Comparison of ENCODE assay signal across 8 mouse cellular contexts in genomic region chr12:108179246-108179320, GRCm38 (mm10). TPM values are rescaled to one million over a fixed set of nuclear protein-coding genes. Genes with fewer than 3 reads are reported as not detected.
DNase-seq lines count a peak whose midpoint lies in the region; ATAC-seq and TF ChIP-seq lines count a peak whose summit lies in the region.

Setd3 (minus strand) TSS chr12:108179314.

- peaks cover 21% of the 10 kb centered on the region for H3K36me3 ChIP-seq in midbrain, embryonic 14.5 days (ENCODE audit: control insufficient read depth, insufficient read depth, low read length)

- TF ChIP-seq POLR2A in brain, embryonic 14.5 days (IDR thresholded peaks at IDR 0.05; ENCODE audit: borderline replicate concordance, extremely low read depth, insufficient read depth, insufficient read length, poor library complexity, severe bottlenecking) = no peak; the same call in 1 of the 2 replicates

- peaks cover 14% of the 10 kb centered on the region for H3K4me1 ChIP-seq in midbrain, embryonic 14.5 days (ENCODE audit: control insufficient read depth, insufficient read depth, low read length)

- peak within 1 kb of the TSS; percentile 93 for H3K4me2 ChIP-seq in midbrain, embryonic 14.5 days (ENCODE audit: low read length)

- peak within 1 kb of the TSS; percentile 92 for H3K9ac ChIP-seq in midbrain, embryonic 14.5 days (replicated peaks; ENCODE audit: low read length)

- no peak for DNase-seq in layer of hippocampus, adult 2 months (ENCODE audit: low spot score in 2 of 2)
- DNase-seq in layer of hippocampus, adult 9-10 months (ENCODE audit: low spot score) = no peak
- DNase-seq in brain, embryonic 14.5 days (ENCODE audit: low read depth) = no peak
- DNase-seq in layer of hippocampus, postnatal 14 days (ENCODE audit: low spot score in 2 of 2) = no peak
- no peak for DNase-seq in midbrain, embryonic 14.5 days
- no peak for DNase-seq in spleen, postnatal 4 days (ENCODE audit: low spot score in 2 of 2)
- no peak for DNase-seq in kidney, adult 9 months

- peak within 1 kb of the TSS; percentile 94 for H3K27ac ChIP-seq in layer of hippocampus, adult 2 months
- H3K27ac ChIP-seq in midbrain, embryonic 14.5 days (replicated peaks; ENCODE audit: low read depth, low read length) = peak within 1 kb of the TSS; percentile 76

- no peak for TF ChIP-seq CTCF in layer of hippocampus, adult 2 months (conservative IDR thresholded peaks at IDR 0.05)
- no peak for TF ChIP-seq CTCF in brain, embryonic 14.5 days (IDR thresholded peaks at IDR 0.05; ENCODE audit: borderline replicate concordance, extremely low read depth, insufficient read depth, insufficient read length)

- WGBS in midbrain, embryonic 14.5 days = 0% methylated on average over 9 of the region's 9 CpGs

- H3K27me3 ChIP-seq in midbrain, embryonic 14.5 days (ENCODE audit: control insufficient read depth, insufficient read depth, low read length) = no peaks in the 10 kb centered on the region

- no peaks in the 10 kb centered on the region for H3K9me3 ChIP-seq in midbrain, embryonic 14.5 days (ENCODE audit: control insufficient read depth, low read length)

- H3K4me3 ChIP-seq in layer of hippocampus, adult 2 months = peak within 1 kb of the TSS; percentile 93
- H3K4me3 ChIP-seq in midbrain, embryonic 14.5 days (replicated peaks; ENCODE audit: low read depth, low read length) = peak within 1 kb of the TSS; percentile 93

- no peak for ATAC-seq in granulocyte monocyte progenitor cell, adult 5-6 weeks (replicated peaks; ENCODE audit: poor library complexity, severe bottlenecking)
- no peak for ATAC-seq in midbrain, embryonic 14.5 days (ENCODE audit: low FRiP score, low TSS enrichment)

RNA-seq across cellular contexts. Expression of gene Setd3, which starts in this region (rescaled TPM):
- total RNA-seq in layer of hippocampus, adult 2 months (2021) = 100 to 1,000 TPM; 148 to 154 TPM
- 65.5 and 72.6 TPM in 2 replicates for polyA plus RNA-seq in brain, embryonic 14.5 days (2012; rRNA removed)
- total RNA-seq in granulocyte monocyte progenitor cell, adult 5-6 weeks (2014; fragmentation: Nextera tagmentation) = 52.4 and 54.4 TPM in 2 replicates
- total RNA-seq in granulocyte monocyte progenitor cell, adult 5-6 weeks (2017) = 72.8 and 78.1 TPM in 2 replicates
- 100 to 1,000 TPM; 113 to 116 TPM for total RNA-seq in layer of hippocampus, postnatal 14 days (2021)
- polyA plus RNA-seq in midbrain, embryonic 14.5 days (2014; fragmentation: Nextera tagmentation; extraction: Ambion mirVana) = 75.5 and 93.3 TPM in 2 replicates
